ENCODE assay signal across 9 mouse cellular contexts in the genomic region with DNA sequence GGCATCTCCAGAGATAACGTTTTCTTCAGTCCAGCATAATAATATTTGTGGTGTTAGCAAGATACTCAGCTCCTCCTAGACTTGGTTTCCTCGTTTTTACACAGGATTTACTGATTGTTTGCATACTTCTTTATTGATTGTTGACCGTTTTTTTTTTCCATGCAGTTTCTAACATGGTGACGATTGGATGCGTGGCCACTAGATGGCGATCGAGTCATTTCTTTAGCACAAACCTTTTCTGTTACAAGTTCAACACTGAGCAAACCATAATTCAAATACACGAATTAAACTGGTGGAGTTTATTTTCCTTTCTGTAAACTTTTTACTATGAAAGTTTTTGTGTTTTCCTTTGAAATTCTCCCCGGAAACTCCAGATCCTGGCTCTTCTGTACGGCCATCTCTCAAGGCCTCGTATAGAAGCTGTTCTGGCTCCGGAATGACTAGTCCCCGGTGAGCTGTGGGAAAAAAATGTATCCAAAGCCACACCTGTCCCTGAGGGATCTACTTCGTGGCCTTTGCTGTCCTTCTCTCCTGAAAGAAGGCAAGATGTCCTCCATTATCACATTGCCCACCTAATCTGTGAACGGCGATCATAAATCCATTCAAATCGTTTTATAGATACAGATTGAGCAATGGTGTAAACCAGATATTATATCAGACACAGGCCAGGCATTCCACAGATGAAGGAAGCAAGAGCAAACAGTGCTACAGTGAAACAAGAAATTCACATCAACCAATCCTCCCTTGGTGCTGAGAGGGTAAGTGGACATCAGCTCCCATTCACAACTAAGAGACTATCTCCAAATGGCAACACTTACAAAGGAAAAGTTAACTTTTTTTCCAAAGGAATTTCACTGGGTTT. TPM values are rescaled to one million over a fixed set of nuclear protein-coding genes. Genes with fewer than 3 reads are reported as not detected.
DNase-seq lines count a peak whose midpoint lies in the region; ATAC-seq and TF ChIP-seq lines count a peak whose summit lies in the region.
"Had no signal": no experiment of that assay in that cellular context is flagged by ENCODE, and none has a peak within 500 bp of the region (broad histone marks: within the 10 kb centered on the region; RNA-seq: fewer than 3 reads in every experiment).

No protein-coding gene starts in this region.

- no peaks in the 10 kb centered on the region for H3K27me3 ChIP-seq in midbrain, embryonic 10.5 days (ENCODE audit: low read depth, poor library complexity, severe bottlenecking)
- no peaks in the 10 kb centered on the region for H3K27me3 ChIP-seq in midbrain, embryonic 13.5 days
- H3K27me3 ChIP-seq in embryonic facial prominence, embryonic 13.5 days: no peaks in the 10 kb centered on the region
- H3K27me3 ChIP-seq in midbrain, postnatal 0 days (ENCODE audit: insufficient read depth, low read length): no peaks in the 10 kb centered on the region
- H3K27me3 ChIP-seq in stomach, postnatal 0 days (ENCODE audit: control insufficient read depth, insufficient read depth, low read length): no peaks in the 10 kb centered on the region

- no peaks in the 10 kb centered on the region for H3K9me3 ChIP-seq in midbrain, embryonic 10.5 days (replicated peaks)
- no peaks in the 10 kb centered on the region for H3K9me3 ChIP-seq in midbrain, embryonic 13.5 days
- no peaks in the 10 kb centered on the region for H3K9me3 ChIP-seq in embryonic facial prominence, embryonic 13.5 days
- H3K9me3 ChIP-seq in midbrain, postnatal 0 days (ENCODE audit: low read length): no peaks in the 10 kb centered on the region
- no peaks in the 10 kb centered on the region for H3K9me3 ChIP-seq in stomach, postnatal 0 days (ENCODE audit: control insufficient read depth, low read length)

- no peak for TF ChIP-seq EP300 in stomach, postnatal 0 days (optimal IDR thresholded peaks at IDR 0.05)

- no peaks in the 10 kb centered on the region for H3K4me1 ChIP-seq in midbrain, embryonic 10.5 days
- H3K4me1 ChIP-seq in midbrain, embryonic 13.5 days (replicated peaks): no peaks in the 10 kb centered on the region
- no peaks in the 10 kb centered on the region for H3K4me1 ChIP-seq in embryonic facial prominence, embryonic 13.5 days
- no peaks in the 10 kb centered on the region for H3K4me1 ChIP-seq in midbrain, postnatal 0 days (ENCODE audit: insufficient read depth, low read length)
- H3K4me1 ChIP-seq in stomach, postnatal 0 days (replicated peaks; ENCODE audit: control insufficient read depth, insufficient read depth): no peaks in the 10 kb centered on the region

- H3K4me2 ChIP-seq in midbrain, embryonic 13.5 days (replicated peaks): no peak overlapping the region
- no peak overlapping the region; the same call in 1 of the 2 replicates for H3K4me2 ChIP-seq in embryonic facial prominence, embryonic 13.5 days
- H3K4me2 ChIP-seq in midbrain, postnatal 0 days (ENCODE audit: low read depth, low read length, poor library complexity, severe bottlenecking): no peak overlapping the region
- H3K4me2 ChIP-seq in stomach, postnatal 0 days (replicated peaks; ENCODE audit: low read depth): no peak overlapping the region

- no peak for ATAC-seq in midbrain, embryonic 13.5 days
- ATAC-seq in embryonic facial prominence, embryonic 13.5 days (ENCODE audit: insufficient number of reproducible peaks, insufficient read depth, low FRiP score, low TSS enrichment, low read depth): no peak
- no peak for ATAC-seq in midbrain, postnatal 0 days (ENCODE audit: low FRiP score)
- no peak for ATAC-seq in stomach, postnatal 0 days (ENCODE audit: low FRiP score, low TSS enrichment)

- WGBS in midbrain, embryonic 10.5 days: 38% methylated on average over 17 of the region's 17 CpGs
- WGBS in midbrain, embryonic 13.5 days: 35% methylated on average over 17 of the region's 17 CpGs
- 30% methylated on average over 17 of the region's 17 CpGs for WGBS in embryonic facial prominence, embryonic 13.5 days
- WGBS in midbrain, postnatal 0 days: 33% methylated on average over 17 of the region's 17 CpGs
- WGBS in stomach, postnatal 0 days: 21% methylated on average over 17 of the region's 17 CpGs

- H3K36me3 ChIP-seq in midbrain, embryonic 10.5 days: no peaks in the 10 kb centered on the region
- H3K36me3 ChIP-seq in midbrain, embryonic 13.5 days: no peaks in the 10 kb centered on the region
- H3K36me3 ChIP-seq in embryonic facial prominence, embryonic 13.5 days: no peaks in the 10 kb centered on the region
- no peaks in the 10 kb centered on the region for H3K36me3 ChIP-seq in midbrain, postnatal 0 days (ENCODE audit: insufficient read depth, low read length)
- H3K36me3 ChIP-seq in stomach, postnatal 0 days (ENCODE audit: control insufficient read depth, insufficient read depth, low read length): no peaks in the 10 kb centered on the region

- peak; percentile 87 for TF ChIP-seq CTCF in midbrain, postnatal 0 days (IDR thresholded peaks at IDR 0.05)
- TF ChIP-seq CTCF in stomach, postnatal 0 days (IDR thresholded peaks at IDR 0.05; ENCODE audit: low read depth): peak; percentile 88

- DNase-seq in midbrain, embryonic 10.5 days (ENCODE audit: low spot score): peak; percentile 59
- peak; percentile 30 to 31 for DNase-seq in adrenal gland, postnatal 4 days (ENCODE audit: low spot score in 2 of 2)
- peak; percentile 88 for DNase-seq in induced T-regulatory cell, adult 2 months (ENCODE audit: low read depth)
- DNase-seq in left cerebral cortex, postnatal 25 days (ENCODE audit: low spot score in 2 of 2): peak; percentile 71 to 73
- DNase-seq in midbrain, postnatal 0 days (ENCODE audit: low spot score): peak; percentile 78
- peak; percentile 74 for DNase-seq in stomach, postnatal 0 days (ENCODE audit: low spot score)

- no peak overlapping the region for H3K9ac ChIP-seq in midbrain, embryonic 13.5 days (replicated peaks)
- peak overlapping the region; percentile 22; the same call in 1 of the 2 replicates for H3K9ac ChIP-seq in embryonic facial prominence, embryonic 13.5 days
- H3K9ac ChIP-seq in midbrain, postnatal 0 days (replicated peaks; ENCODE audit: low read length, poor library complexity, severe bottlenecking): no peak overlapping the region
- no peak overlapping the region for H3K9ac ChIP-seq in stomach, postnatal 0 days (ENCODE audit: low read length)

- intact Hi-C loops in left cerebral cortex, postnatal 25 days (cut with DNase I): loop anchor here (2.0 to 5.0 kb wide), 4 partner anchors 29 to 355 kb away; no protein-coding TSS in a partner anchor

- H3K27ac ChIP-seq in midbrain, embryonic 10.5 days (replicated peaks): no peak overlapping the region
- no peak overlapping the region for H3K27ac ChIP-seq in midbrain, embryonic 13.5 days
- no peak overlapping the region for H3K27ac ChIP-seq in embryonic facial prominence, embryonic 13.5 days
- no peak overlapping the region for H3K27ac ChIP-seq in midbrain, postnatal 0 days (ENCODE audit: low read depth, low read length)
- no peak overlapping the region for H3K27ac ChIP-seq in stomach, postnatal 0 days (replicated peaks)

- H3K4me3 ChIP-seq in midbrain, embryonic 10.5 days: no peak overlapping the region
- H3K4me3 ChIP-seq in midbrain, embryonic 13.5 days (replicated peaks): no peak overlapping the region
- H3K4me3 ChIP-seq in embryonic facial prominence, embryonic 13.5 days: no peak overlapping the region
- H3K4me3 ChIP-seq in midbrain, postnatal 0 days (ENCODE audit: low read depth, low read length): no peak overlapping the region
- H3K4me3 ChIP-seq in stomach, postnatal 0 days (ENCODE audit: low read depth, low read length): no peak overlapping the region
- H3K4me3 ChIP-seq: erythroblast, embryonic 14.5 days had no signal

RNA-seq across cellular contexts. Expression of gene Tas2r144, which starts 12.3 kb away (rescaled TPM):
- not detected in 2 replicates for polyA plus RNA-seq in midbrain, embryonic 10.5 days (2016; fragmentation: Nextera tagmentation; extraction: Ambion mirVana)
- polyA plus RNA-seq in midbrain, embryonic 13.5 days (2015; fragmentation: Nextera tagmentation; extraction: Ambion mirVana): not detected in 2 replicates
- not detected for total RNA-seq in adrenal gland, postnatal 4 days (2021)
- polyA plus RNA-seq in embryonic facial prominence, embryonic 13.5 days (2015; fragmentation: Nextera tagmentation; extraction: Ambion mirVana): not detected in 2 replicates
- not detected for total RNA-seq in left cerebral cortex, postnatal 25 days (2021)
- not detected in 2 replicates for total RNA-seq in midbrain, postnatal 0 days (2014; rRNA removed)
- polyA plus RNA-seq in midbrain, postnatal 0 days (2015; fragmentation: Nextera tagmentation; extraction: Ambion mirVana): not detected in 2 replicates
- polyA plus RNA-seq in stomach, postnatal 0 days (2015; fragmentation: Nextera tagmentation; extraction: Ambion mirVana): not detected in 2 replicates
- polyA plus RNA-seq: erythroblast, embryonic 14.5 days had no signal

RNA-seq across cellular contexts. Expression of gene Gstk1, which starts 18.3 kb away (rescaled TPM):
- 14.3 and 17.3 TPM in 2 replicates for polyA plus RNA-seq in midbrain, embryonic 10.5 days (2016; fragmentation: Nextera tagmentation; extraction: Ambion mirVana)
- 9.1 and 10.8 TPM in 2 replicates for polyA plus RNA-seq in midbrain, embryonic 13.5 days (2015; fragmentation: Nextera tagmentation; extraction: Ambion mirVana)
- total RNA-seq in adrenal gland, postnatal 4 days (2021): 10 to 100 TPM; 75.2 to 77.9 TPM
- polyA plus RNA-seq in embryonic facial prominence, embryonic 13.5 days (2015; fragmentation: Nextera tagmentation; extraction: Ambion mirVana): 26.5 and 30.2 TPM in 2 replicates
- 10 to 100 TPM in 1 of 2 experiments, 1 to 10 TPM in 1; 9.2 to 10.4 TPM for total RNA-seq in left cerebral cortex, postnatal 25 days (2021)
- 5.4 and 9.0 TPM in 2 replicates for total RNA-seq in midbrain, postnatal 0 days (2014; rRNA removed)
- 10.4 and 12.3 TPM in 2 replicates for polyA plus RNA-seq in midbrain, postnatal 0 days (2015; fragmentation: Nextera tagmentation; extraction: Ambion mirVana)
- polyA plus RNA-seq in stomach, postnatal 0 days (2015; fragmentation: Nextera tagmentation; extraction: Ambion mirVana): 56.7 and 60.5 TPM in 2 replicates

RNA-seq across cellular contexts. Expression of gene Tmem139, which starts 34.3 kb away (rescaled TPM):
- 0.33 and 0.42 TPM in 2 replicates for polyA plus RNA-seq in midbrain, embryonic 10.5 days (2016; fragmentation: Nextera tagmentation; extraction: Ambion mirVana)
- 0.18 TPM in 1 of 2 replicates, not detected in the other for polyA plus RNA-seq in midbrain, embryonic 13.5 days (2015; fragmentation: Nextera tagmentation; extraction: Ambion mirVana)
- 1 to 10 TPM in 1 of 2 experiments, under 1 TPM in 1; 0.37 to 1.7 TPM for total RNA-seq in adrenal gland, postnatal 4 days (2021)
- polyA plus RNA-seq in embryonic facial prominence, embryonic 13.5 days (2015; fragmentation: Nextera tagmentation; extraction: Ambion mirVana): 0.96 and 1.7 TPM in 2 replicates
- not detected for total RNA-seq in left cerebral cortex, postnatal 25 days (2021)
- total RNA-seq in midbrain, postnatal 0 days (2014; rRNA removed): not detected in 2 replicates
- polyA plus RNA-seq in midbrain, postnatal 0 days (2015; fragmentation: Nextera tagmentation; extraction: Ambion mirVana): 0.14 and 0.15 TPM in 2 replicates
- polyA plus RNA-seq in stomach, postnatal 0 days (2015; fragmentation: Nextera tagmentation; extraction: Ambion mirVana): 24.6 and 28.2 TPM in 2 replicates
- polyA plus RNA-seq: erythroblast, embryonic 14.5 days had no signal

RNA-seq across cellular contexts. Expression of gene Casp2, which starts 37.3 kb away (rescaled TPM):
- polyA plus RNA-seq in midbrain, embryonic 10.5 days (2016; fragmentation: Nextera tagmentation; extraction: Ambion mirVana): 75.4 and 81.1 TPM in 2 replicates
- 57.3 and 57.6 TPM in 2 replicates for polyA plus RNA-seq in midbrain, embryonic 13.5 days (2015; fragmentation: Nextera tagmentation; extraction: Ambion mirVana)
- 10 to 100 TPM; 52.4 to 61.4 TPM for total RNA-seq in adrenal gland, postnatal 4 days (2021)
- polyA plus RNA-seq in embryonic facial prominence, embryonic 13.5 days (2015; fragmentation: Nextera tagmentation; extraction: Ambion mirVana): 59.5 and 69.9 TPM in 2 replicates
- 10 to 100 TPM; 21.7 to 26.6 TPM for total RNA-seq in left cerebral cortex, postnatal 25 days (2021)
- total RNA-seq in midbrain, postnatal 0 days (2014; rRNA removed): 42.6 and 50.7 TPM in 2 replicates
- polyA plus RNA-seq in midbrain, postnatal 0 days (2015; fragmentation: Nextera tagmentation; extraction: Ambion mirVana): 17.9 and 18.4 TPM in 2 replicates
- 20.2 and 21.6 TPM in 2 replicates for polyA plus RNA-seq in stomach, postnatal 0 days (2015; fragmentation: Nextera tagmentation; extraction: Ambion mirVana)

RNA-seq across cellular contexts. Expression of gene Clcn1, which starts 59.0 kb away (rescaled TPM):
- 1.2 and 1.7 TPM in 2 replicates for polyA plus RNA-seq in midbrain, embryonic 10.5 days (2016; fragmentation: Nextera tagmentation; extraction: Ambion mirVana)
- polyA plus RNA-seq in midbrain, embryonic 13.5 days (2015; fragmentation: Nextera tagmentation; extraction: Ambion mirVana): 1.9 TPM in 2 replicates
- total RNA-seq in adrenal gland, postnatal 4 days (2021): 1 to 10 TPM; 1.5 to 2.6 TPM
- polyA plus RNA-seq in embryonic facial prominence, embryonic 13.5 days (2015; fragmentation: Nextera tagmentation; extraction: Ambion mirVana): 0.13 and 0.45 TPM in 2 replicates
- 1 to 10 TPM; 3.5 to 3.7 TPM for total RNA-seq in left cerebral cortex, postnatal 25 days (2021)
- total RNA-seq in midbrain, postnatal 0 days (2014; rRNA removed): 1.2 and 2.4 TPM in 2 replicates
- polyA plus RNA-seq in midbrain, postnatal 0 days (2015; fragmentation: Nextera tagmentation; extraction: Ambion mirVana): 1.0 and 1.3 TPM in 2 replicates
- 0.06 and 0.12 TPM in 2 replicates for polyA plus RNA-seq in stomach, postnatal 0 days (2015; fragmentation: Nextera tagmentation; extraction: Ambion mirVana)
- polyA plus RNA-seq: erythroblast, embryonic 14.5 days had no signal

Comparison
In these comparisons a context has a peak if more than half of its experiments do, and no peak if none do; other contexts are left out.
1. DNase-seq: peak in every context shown above with its lines; median percentile 88 in induced T-regulatory cell, adult 2 months; 78 in midbrain, postnatal 0 days; 74 in stomach, postnatal 0 days; 72 in left cerebral cortex, postnatal 25 days; 59 in midbrain, embryonic 10.5 days; 30 in adrenal gland, postnatal 4 days.